Mouse (Mus musculus) kidney, embryonic 16.5 days (tissue): ENCODE results near the gene Dstn. TPM values are rescaled to one million over a fixed set of nuclear protein-coding genes. Genes with fewer than 3 reads are reported as not detected.

Experiments used
- ATAC-seq: fragments of 200-750 bp; cut with Nextera tagmentation; 2 replicates; pipeline ENCODE4 v1.8.0; 2017; ENCODE audit warnings: moderate TSS enrichment; ENCODE audit not compliant: low FRiP score, low TSS enrichment
- H3K27ac ChIP-seq: fragments of 300-500 bp; sonication (generic); 2 replicates; pipeline ENCODE4 v1.5.1; 2014; ENCODE audit warnings: low read length
- H3K27me3 ChIP-seq: fragments of 300-500 bp; sonication (generic); 2 replicates; pipeline ENCODE4 v1.6.1; 2014; ENCODE audit warnings: low read length, control low read depth, mixed read lengths; ENCODE audit not compliant: insufficient read depth
- H3K36me3 ChIP-seq: fragments of 300-500 bp; sonication (generic); 2 replicates; pipeline ENCODE4 v1.6.1; 2014; ENCODE audit warnings: low read length, control low read depth, mixed read lengths; ENCODE audit not compliant: insufficient read depth
- H3K4me1 ChIP-seq: fragments of 300-500 bp; sonication (generic); 2 replicates; pipeline ENCODE4 v1.6.1; 2014; ENCODE audit warnings: low read length, control low read depth, mixed read lengths; ENCODE audit not compliant: insufficient read depth
- H3K4me2 ChIP-seq: fragments of 300-500 bp; sonication (generic); replicated peaks from 2 replicates; pipeline ENCODE4 v1.6.1; 2014; ENCODE audit warnings: low read depth, low read length
- H3K4me3 ChIP-seq: fragments of 300-500 bp; sonication (generic); 2 replicates; pipeline ENCODE4 v1.5.1; 2014; ENCODE audit warnings: mild to moderate bottlenecking, low read length
- H3K9ac ChIP-seq: fragments of 300-500 bp; sonication (generic); replicated peaks from 2 replicates; pipeline ENCODE4 v1.6.1; 2014; ENCODE audit warnings: low read length
- H3K9me3 ChIP-seq: fragments of 300-500 bp; sonication (generic); 2 replicates; pipeline ENCODE4 v1.6.1; 2016; ENCODE audit warnings: low read length, control low read depth
- WGBS: fragments of 180-500 bp; shearing (Covaris S2); extraction: QIAGEN DNeasy Blood & Tissue Kit; methylation state at CpG from one replicate; pipeline ENCODE4 v1.1.7; 2014; 5-methylcytosine and 5-hydroxymethylcytosine counted together
- polyA plus RNA-seq: library from polyadenylated mRNA; unstranded; fragments of >200 nt; fragmentation: Nextera tagmentation; extraction: Ambion mirVana; gene quantifications from 2 replicates; pipeline ENCODE4 v1.2.1, GENCODE M21; 2015

The Dstn gene
- polyA plus RNA-seq, 1 experiment from 2014 or later, result 471 TPM

DNA sequence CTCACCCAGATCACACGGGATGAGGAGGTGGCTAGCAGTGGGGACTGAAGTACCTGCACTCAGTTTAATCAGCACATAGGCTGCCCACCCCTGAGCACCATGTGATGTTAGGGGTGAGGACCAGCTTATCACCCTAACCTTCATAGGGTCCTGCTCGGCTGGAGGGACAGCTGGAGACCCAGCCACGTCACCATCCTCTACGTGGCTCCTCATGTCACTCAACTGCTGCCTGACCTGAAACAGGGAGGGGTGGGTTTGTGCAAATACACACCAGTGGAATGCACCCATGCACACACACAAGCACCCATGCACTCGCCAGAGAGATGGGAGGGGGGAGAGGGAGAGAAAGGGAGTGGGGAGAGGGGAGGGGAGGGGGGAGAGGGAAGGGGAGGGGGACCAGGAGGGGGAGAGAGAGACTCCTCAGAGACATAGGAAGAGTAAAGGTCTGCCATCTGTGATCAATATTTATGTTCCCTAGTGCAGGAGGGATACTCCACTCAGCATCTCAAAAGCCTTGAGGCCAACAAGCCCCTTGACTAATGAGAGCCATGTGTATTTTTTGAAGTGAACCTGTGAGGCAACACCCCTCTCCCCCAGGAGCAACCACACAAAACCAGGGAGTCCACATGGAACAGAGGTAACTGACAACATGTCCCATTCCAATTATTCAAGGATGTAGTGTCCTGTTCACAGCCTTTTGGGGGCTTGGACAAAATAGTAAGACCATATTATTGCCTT lies 35.3 kb downstream of the Dstn start:
- no peak for ATAC-seq
- 91% methylated on average over 5 of the region's 5 CpGs for WGBS
- no peak overlapping the region for H3K4me3 ChIP-seq

GRCm38 (mm10) chr2:143951028-143951420 lies 35.9 kb downstream of the Dstn start:
- H3K4me2 ChIP-seq, result no peak overlapping the region
- H3K4me1 ChIP-seq, result no peaks in the 10 kb centered on the region; the same call in 1 of the 2 replicates
- H3K9ac ChIP-seq, result no peak overlapping the region
- ATAC-seq, result no peak
- no peak overlapping the region for H3K27ac ChIP-seq
- H3K36me3 ChIP-seq, result peaks cover 98% of the 10 kb centered on the region
- no peaks in the 10 kb centered on the region for H3K27me3 ChIP-seq
- 73% methylated on average over 1 of the region's 1 CpGs for WGBS
- no peak overlapping the region for H3K4me3 ChIP-seq
- H3K9me3 ChIP-seq, result no peaks in the 10 kb centered on the region

More for the DNA sequence above, 35.3 kb downstream of the Dstn start:
- Histone ChIP-seq H3K27ac (no peak overlapping the region), H3K36me3 (peaks cover 98% of the 10 kb centered on the region), H3K27me3 (no peaks in the 10 kb centered on the region), H3K9ac (no peak overlapping the region), H3K4me1 (no peaks in the 10 kb centered on the region; the same call in 1 of the 2 replicates), H3K9me3 (no peaks in the 10 kb centered on the region), H3K4me2 (no peak overlapping the region)

- H3K27me3 ChIP-seq, result no peaks in the 10 kb centered on the region
- ATAC-seq, result no peak
- H3K27ac ChIP-seq, result no peak overlapping the region
- no peak overlapping the region for H3K4me3 ChIP-seq
- no peak overlapping the region for H3K9ac ChIP-seq
- 68% methylated on average over 5 of the region's 5 CpGs for WGBS
- H3K4me1 ChIP-seq, result no peaks in the 10 kb centered on the region; the same call in 1 of the 2 replicates
- no peaks in the 10 kb centered on the region for H3K9me3 ChIP-seq
- peaks cover 98% of the 10 kb centered on the region for H3K36me3 ChIP-seq
- H3K4me2 ChIP-seq, result no peak overlapping the region
Measured at GRCm38 (mm10) chr2:143951546-143952315, 36.6 kb downstream of the Dstn start.

GRCm38 (mm10) chr2:143953944-143954343 lies 38.8 kb downstream of the Dstn start:
- WGBS, result 98% methylated on average over 4 of the region's 4 CpGs
- Histone ChIP-seq H3K36me3 (peaks cover 91% of the 10 kb centered on the region), H3K27me3 (no peaks in the 10 kb centered on the region), H3K9me3 (no peaks in the 10 kb centered on the region), H3K4me1 (no peaks in the 10 kb centered on the region), H3K9ac (no peak overlapping the region), H3K4me2 (no peak overlapping the region), H3K27ac (no peak overlapping the region), H3K4me3 (no peak overlapping the region)
- ATAC-seq, result no peak

- H3K4me2 ChIP-seq, result no peak overlapping the region
- peaks cover 3% of the 10 kb centered on the region; the same call in 1 of the 2 replicates for H3K9me3 ChIP-seq
- H3K27ac ChIP-seq, result no peak overlapping the region
- H3K27me3 ChIP-seq, result no peaks in the 10 kb centered on the region
- no peaks in the 10 kb centered on the region for H3K4me1 ChIP-seq
- no peak overlapping the region for H3K4me3 ChIP-seq
- ATAC-seq, result no peak
- H3K9ac ChIP-seq, result no peak overlapping the region
- peaks cover 85% of the 10 kb centered on the region for H3K36me3 ChIP-seq
- 87% methylated on average over 4 of the region's 4 CpGs for WGBS
Measured at GRCm38 (mm10) chr2:143955004-143955403, 39.9 kb downstream of the Dstn start.

- no peak overlapping the region for H3K27ac ChIP-seq
- WGBS, result 65% methylated on average over 4 of the region's 4 CpGs
- no peaks in the 10 kb centered on the region for H3K27me3 ChIP-seq
Measured at GRCm38 (mm10) chr2:143955746-143956145, 40.6 kb downstream of the Dstn start.

GRCm38 (mm10) chr2:143962192-143962591 lies 47.1 kb downstream of the Dstn start:
- H3K27ac ChIP-seq, result no peak overlapping the region
- no peak overlapping the region for H3K4me3 ChIP-seq
- H3K9ac ChIP-seq, result no peak overlapping the region
- peaks cover 9% of the 10 kb centered on the region; the same call in 1 of the 2 replicates for H3K9me3 ChIP-seq
- H3K4me2 ChIP-seq, result no peak overlapping the region
- no peak for ATAC-seq
- H3K27me3 ChIP-seq, result no peaks in the 10 kb centered on the region
- peaks cover 78% of the 10 kb centered on the region for H3K36me3 ChIP-seq
- 97% methylated on average over 5 of the region's 5 CpGs for WGBS
- H3K4me1 ChIP-seq, result no peaks in the 10 kb centered on the region

More at GRCm38 (mm10) chr2:143955746-143956145, 40.6 kb downstream of the Dstn start:
- H3K4me3 ChIP-seq, result no peak overlapping the region
- H3K9ac ChIP-seq, result no peak overlapping the region
- ATAC-seq, result no peak
- no peak overlapping the region for H3K4me2 ChIP-seq
- H3K9me3 ChIP-seq, result peaks cover 4% of the 10 kb centered on the region; the same call in 1 of the 2 replicates
- peaks cover 78% of the 10 kb centered on the region for H3K36me3 ChIP-seq
- H3K4me1 ChIP-seq, result no peaks in the 10 kb centered on the region

DNA sequence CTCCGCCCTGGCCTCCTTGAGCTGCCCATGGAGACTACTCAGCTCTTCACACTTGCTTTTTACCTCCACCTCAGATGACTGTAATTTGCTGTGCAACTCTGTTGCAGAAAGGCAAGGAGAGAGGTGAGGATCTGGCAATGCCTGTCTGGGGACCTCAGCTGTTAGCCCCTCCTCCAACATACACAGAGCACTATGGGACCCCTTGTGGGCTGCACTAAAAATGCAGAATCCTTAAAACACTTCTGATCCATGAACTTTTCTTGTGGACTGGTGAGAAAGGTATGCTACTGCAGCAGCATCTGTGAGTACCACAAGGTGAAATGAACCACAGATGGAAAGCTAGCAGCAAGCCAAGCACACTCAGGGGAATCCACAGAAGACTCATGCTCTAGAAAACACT lies 48.2 kb downstream of the Dstn start:
- Histone ChIP-seq H3K4me1 (no peaks in the 10 kb centered on the region), H3K27ac (no peak overlapping the region), H3K4me3 (no peak overlapping the region), H3K9me3 (peaks cover 9% of the 10 kb centered on the region; the same call in 1 of the 2 replicates), H3K36me3 (peaks cover 79% of the 10 kb centered on the region), H3K27me3 (no peaks in the 10 kb centered on the region), H3K9ac (no peak overlapping the region), H3K4me2 (no peak overlapping the region)
- WGBS, result 94% methylated on average over 1 of the region's 1 CpGs
- ATAC-seq, result no peak

- Histone ChIP-seq H3K36me3 (peaks cover 88% of the 10 kb centered on the region), H3K9me3 (no peaks in the 10 kb centered on the region), H3K4me1 (no peaks in the 10 kb centered on the region), H3K9ac (no peak overlapping the region), H3K27ac (no peak overlapping the region), H3K4me2 (no peak overlapping the region), H3K27me3 (no peaks in the 10 kb centered on the region), H3K4me3 (no peak overlapping the region)
- WGBS, result 93% methylated on average over 7 of the region's 7 CpGs
- no peak for ATAC-seq
Measured at GRCm38 (mm10) chr2:143969260-143969659, 54.1 kb downstream of the Dstn start.

DNA sequence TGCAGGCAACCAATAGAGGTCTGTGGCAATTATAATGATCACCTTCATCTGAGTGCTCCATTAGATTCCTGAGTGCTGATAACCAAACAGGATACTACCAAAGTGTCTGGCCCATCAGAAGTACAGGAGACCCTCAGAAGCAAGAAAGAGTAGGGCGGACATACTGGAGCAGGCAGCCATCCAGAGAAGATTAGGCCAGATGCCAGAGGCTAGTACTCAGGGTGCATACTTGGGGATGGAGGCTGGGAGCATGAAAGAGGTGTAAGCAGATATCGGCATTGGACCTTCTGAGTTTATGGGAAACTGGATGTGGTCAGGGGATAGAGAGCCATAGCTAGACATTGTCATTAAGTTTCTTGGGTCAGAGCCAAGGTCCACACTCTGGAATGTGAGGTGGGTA lies 55.7 kb downstream of the Dstn start:
- H3K4me1 ChIP-seq, result no peaks in the 10 kb centered on the region
- no peak overlapping the region for H3K4me2 ChIP-seq
- H3K4me3 ChIP-seq, result no peak overlapping the region
- 87% methylated on average over 2 of the region's 2 CpGs for WGBS
- H3K9me3 ChIP-seq, result no peaks in the 10 kb centered on the region
- no peaks in the 10 kb centered on the region for H3K27me3 ChIP-seq
- H3K9ac ChIP-seq, result no peak overlapping the region
- peaks cover 76% of the 10 kb centered on the region for H3K36me3 ChIP-seq
- ATAC-seq, result no peak
- no peak overlapping the region for H3K27ac ChIP-seq
